Mouse (Mus musculus) B cell, adult 62 days (primary cell): ENCODE measurements around the gene Cox8b. TPM values are rescaled to one million over a fixed set of nuclear protein-coding genes. Genes with fewer than 3 reads are reported as not detected.

Source experiments
- total RNA-seq: library from RNA; stranded (reverse); gene quantifications from 4 replicates; pipeline ENCODE4 v1.2.4, GENCODE M21; 2023

The Cox8b gene
- not detected in 4 replicates for total RNA-seq

GRCm38 (mm10) chr7:140900220-140900619, at the start of gene Cox8b:
Gene Cox8b, minus strand, starts transcription at chr7:140900446.

DNA sequence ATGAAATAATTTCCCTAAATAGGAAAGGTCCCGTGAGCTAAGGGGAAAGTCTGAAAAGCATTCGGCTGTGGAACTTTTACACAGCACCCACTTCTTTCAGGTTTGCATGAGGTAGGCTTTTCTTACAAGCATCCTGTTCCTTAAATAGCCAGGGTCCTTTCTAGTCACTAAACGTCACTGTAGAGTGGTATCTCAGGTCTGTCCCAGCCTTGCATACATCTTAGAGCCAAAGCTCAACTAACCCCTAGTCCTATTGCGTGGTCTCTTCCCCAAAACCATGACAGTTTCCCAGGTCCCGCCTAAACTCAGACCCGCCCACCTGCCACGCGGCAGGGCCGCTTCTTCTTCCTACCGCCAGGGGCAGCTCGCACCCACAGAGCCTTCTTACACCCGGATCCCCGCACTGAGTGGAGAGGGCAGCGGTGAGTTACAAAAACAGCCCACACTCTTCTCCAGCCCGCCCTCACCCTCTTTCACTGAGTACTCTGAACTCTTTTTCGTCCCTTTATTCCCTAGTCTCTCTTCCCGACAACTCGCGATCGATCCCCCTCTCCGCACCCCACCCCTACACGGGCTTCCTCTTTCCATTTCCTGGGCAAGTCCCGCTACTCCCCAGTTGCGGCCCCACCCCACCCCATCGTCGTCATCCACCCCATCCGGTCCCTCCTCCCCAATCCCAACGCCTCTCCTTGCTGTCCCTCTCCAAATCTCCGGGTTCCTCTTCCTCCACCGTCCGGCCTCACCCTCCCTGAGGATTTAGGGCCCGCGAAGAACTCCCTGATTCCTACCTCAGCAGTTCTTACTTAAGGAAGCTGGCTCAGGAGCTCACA, 41.2 kb upstream of the Cox8b start, which contains the start of gene Pgghg:
Gene Pgghg, plus strand, starts transcription at position 170 of the 830 bp plus-strand sequence.

GRCm38 (mm10) chr7:140920418-140921029, 20.3 kb upstream of the Cox8b start, which contains the start of gene Nlrp6:
Gene Nlrp6, plus strand, starts transcription at chr7:140920902.

DNA sequence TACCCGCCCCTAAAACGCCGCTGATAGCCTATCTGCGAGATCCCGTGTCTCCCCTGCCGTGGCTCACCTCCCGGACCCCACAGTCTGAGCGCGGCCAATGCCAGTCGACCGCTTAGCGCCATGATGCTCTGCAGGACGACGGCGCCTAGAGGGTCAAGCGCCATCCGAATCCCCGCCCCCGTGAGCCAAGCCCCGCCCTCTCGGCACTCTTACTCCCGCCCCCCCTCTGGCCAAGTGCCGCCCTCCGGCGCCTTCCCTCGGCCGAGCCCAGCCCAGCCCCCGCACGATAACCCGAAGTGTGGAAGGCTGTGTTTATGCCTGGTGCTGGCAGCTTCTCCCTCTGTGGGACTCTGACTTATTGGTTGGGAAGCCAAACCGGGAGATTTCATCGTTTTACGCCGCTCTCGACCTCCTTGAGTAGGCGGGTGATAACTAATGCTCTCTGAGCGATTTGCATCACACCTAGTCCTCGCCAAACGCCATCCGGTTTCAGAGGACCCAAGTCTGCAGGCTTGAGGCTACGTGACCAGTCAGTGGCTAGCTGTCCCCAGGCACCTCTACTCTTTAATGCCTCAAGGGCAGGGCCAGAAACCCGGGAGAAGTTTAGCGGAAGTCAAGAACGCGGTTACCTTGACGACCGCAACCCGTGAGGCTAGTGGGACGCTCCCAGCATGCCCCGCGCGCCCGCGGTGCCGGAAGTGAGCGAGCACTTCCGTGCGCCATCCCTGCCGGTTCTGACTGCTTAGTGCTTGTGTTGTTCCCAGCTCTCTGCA, 18.4 kb downstream of the Cox8b start, which contains the start of the genes Psmd13 and Sirt3:
Gene Psmd13, plus strand, starts transcription at position 273 of the 773 bp plus-strand sequence.
Gene Sirt3, minus strand, starts transcription at position 614 of the 773 bp plus-strand sequence.

GRCm38 (mm10) chr7:140857550-140858505, 42.4 kb downstream of the Cox8b start, which contains the start of gene Bet1l:
Gene Bet1l, minus strand, starts transcription at chr7:140857577.

GRCm38 (mm10) chr7:140856785-140857549, 43.3 kb downstream of the Cox8b start, which contains the start of gene Ric8a:
Gene Ric8a, plus strand, starts transcription at chr7:140856957.

GRCm38 (mm10) chr7:140855860-140856784, 44.1 kb downstream of the Cox8b start, which contains the start of gene Gm45785:
Gene Gm45785, minus strand, starts transcription at chr7:140856331.

Other genes with a start within 250 kb of the Cox8b start
- not detected in 4 replicates for gene Olfr539, start 240.5 kb downstream of the Cox8b start, total RNA-seq
- not detected in 4 replicates for gene Olfr45, start 218.5 kb downstream of the Cox8b start, total RNA-seq
- not detected in 4 replicates for gene Olfr541, start 203.2 kb downstream of the Cox8b start, total RNA-seq
- not detected in 4 replicates for gene Cyp2e1, start 136.7 kb downstream of the Cox8b start, total RNA-seq
- gene Syce1, start 112.6 kb downstream of the Cox8b start, total RNA-seq, result not detected in 4 replicates
- not detected in 4 replicates for gene Zfp941, start 78.3 kb downstream of the Cox8b start, total RNA-seq
- not detected in 4 replicates for gene Urah, start 65.4 kb downstream of the Cox8b start, total RNA-seq
- not detected in 4 replicates for gene Scgb1c1, start 54.9 kb downstream of the Cox8b start, total RNA-seq
- not detected in 4 replicates for gene Odf3, start 52.6 kb downstream of the Cox8b start, total RNA-seq
- gene Gm45785, start 44.1 kb downstream of the Cox8b start, total RNA-seq, result not detected in 4 replicates
- gene Ric8a, start 43.5 kb downstream of the Cox8b start, total RNA-seq, result 93.4 to 117 TPM (median 99.1 TPM) in 4 replicates
- 18.9 to 23.9 TPM (median 22.0 TPM) in 4 replicates for gene Bet1l, start 42.9 kb downstream of the Cox8b start, total RNA-seq
- 76.1 to 84.1 TPM (median 77.2 TPM) in 4 replicates for gene Psmd13, start 18.5 kb downstream of the Cox8b start, total RNA-seq
- 7.3 to 10.8 TPM (median 8.6 TPM) in 4 replicates for gene Sirt3, start 18.1 kb downstream of the Cox8b start, total RNA-seq
- gene Nlrp6, start 20.5 kb upstream of the Cox8b start, total RNA-seq, result not detected in 4 replicates
- 15.9 to 23.8 TPM (median 18.4 TPM) in 4 replicates for gene Pgghg, start 40.9 kb upstream of the Cox8b start, total RNA-seq
- not detected in 4 replicates for gene Ifitm5, start 49.8 kb upstream of the Cox8b start, total RNA-seq
- not detected in 4 replicates for gene Gm45717, start 55.5 kb upstream of the Cox8b start, total RNA-seq
- gene Ifitm2, start 55.5 kb upstream of the Cox8b start, total RNA-seq, result 10.4 to 16.2 TPM (median 12.9 TPM) in 4 replicates
- gene Ifitm1, start 66.8 kb upstream of the Cox8b start, total RNA-seq, result 1.2 TPM in 1 of 4 replicates, not detected in the others
- gene Ifitm3, start 110.3 kb upstream of the Cox8b start, total RNA-seq, result 3.2 to 7.5 TPM (median 4.5 TPM) in 4 replicates
- gene Ifitm6, start 117.5 kb upstream of the Cox8b start, total RNA-seq, result 1.6 to 1.9 TPM in 2 of 4 replicates, not detected in the others
- gene Gm17387, start 128.7 kb upstream of the Cox8b start, total RNA-seq, result not detected in 4 replicates
- not detected in 4 replicates for gene B4galnt4, start 160.7 kb upstream of the Cox8b start, total RNA-seq
- 21.8 to 29.7 TPM (median 25.9 TPM) in 4 replicates for gene Pkp3, start 177.8 kb upstream of the Cox8b start, total RNA-seq
- 32.1 to 49.7 TPM (median 39.6 TPM) in 4 replicates for gene Sigirr, start 200.1 kb upstream of the Cox8b start, total RNA-seq
- not detected in 4 replicates for gene Ano9, start 217.4 kb upstream of the Cox8b start, total RNA-seq
- gene Ptdss2, start 221.9 kb upstream of the Cox8b start, total RNA-seq, result 8.0 to 9.8 TPM (median 9.4 TPM) in 4 replicates